Mouse (Mus musculus) adrenal gland, adult (tissue): ENCODE measurements around the gene Per3.

Source experiments
- DNase-seq, 2 experiments: peaks; one replicate each; pipeline ENCODE4 v3.0.0; 2022 to 2023; ENCODE audit warnings: low spot score in 1 of 2; ENCODE audit not compliant: inconsistent age in 2 of 2

Per3 gene

GRCm38 (mm10) chr4:151044037-151044943 is at the start of gene Per3:
Gene Per3, minus strand, starts transcription at chr4:151044665.
- DNase-seq: peak; percentile 99

GRCm38 (mm10) chr4:151089270-151089669 is 44.8 kb upstream of the Per3 start, which contains the start of gene Gm13090:
Gene Gm13090, plus strand, starts transcription at chr4:151089570.
- no peak for DNase-seq

- no peak for DNase-seq
Observed at GRCm38 (mm10) chr4:151088819-151089218, 44.4 kb upstream of the Per3 start.

- DNase-seq: no peak
Observed at GRCm38 (mm10) chr4:151087358-151087757, 42.9 kb upstream of the Per3 start.

GRCm38 (mm10) chr4:151083027-151083426 is 38.6 kb upstream of the Per3 start:
- DNase-seq: no peak

GRCm38 (mm10) chr4:151081977-151082376 is 37.5 kb upstream of the Per3 start:
- DNase-seq: no peak

- no peak for DNase-seq
Observed at GRCm38 (mm10) chr4:151081355-151081754, 36.9 kb upstream of the Per3 start.

- no peak for DNase-seq
Observed at GRCm38 (mm10) chr4:151074817-151075216, 30.4 kb upstream of the Per3 start.

GRCm38 (mm10) chr4:151073108-151073744 is 28.8 kb upstream of the Per3 start:
- peak; percentile 70 to 93 for DNase-seq

- DNase-seq: no peak
Observed at GRCm38 (mm10) chr4:151070962-151071361, 26.5 kb upstream of the Per3 start.

GRCm38 (mm10) chr4:151068751-151069150 is 24.3 kb upstream of the Per3 start:
- no peak for DNase-seq

GRCm38 (mm10) chr4:151059566-151059965 is 15.1 kb upstream of the Per3 start:
- DNase-seq: no peak

GRCm38 (mm10) chr4:151058634-151059033 is 14.2 kb upstream of the Per3 start:
- peak in 1 of 2 experiments; percentile 59 for DNase-seq

- DNase-seq: peak; percentile 99
Observed at GRCm38 (mm10) chr4:151057347-151058321, 13.2 kb upstream of the Per3 start, which contains the start of gene Vamp3. Gene Vamp3, minus strand, starts transcription at chr4:151057963.

- DNase-seq: peak in 1 of 2 experiments; percentile 19
Observed at GRCm38 (mm10) chr4:151051162-151051561, 6.7 kb upstream of the Per3 start.

GRCm38 (mm10) chr4:151046524-151046923 is 2.1 kb upstream of the Per3 start:
- peak in 1 of 2 experiments; percentile 22 for DNase-seq

- no peak for DNase-seq
Observed at GRCm38 (mm10) chr4:151044944-151045570, 592 bp upstream of the Per3 start.

- DNase-seq: peak; percentile 31 to 71
Observed at GRCm38 (mm10) chr4:151043281-151043680, 1.2 kb downstream of the Per3 start.

GRCm38 (mm10) chr4:151041506-151041905 is 3.0 kb downstream of the Per3 start:
- DNase-seq: no peak

GRCm38 (mm10) chr4:151037800-151038199 is 6.7 kb downstream of the Per3 start:
- no peak for DNase-seq
